Mouse (Mus musculus) kidney, embryonic 15.5 days (tissue): ENCODE data around the gene Gm8020. TPM values are rescaled to one million over a fixed set of nuclear protein-coding genes. Genes with fewer than 3 reads are reported as not detected.
"Not testable (repeated sequence)": the region's sequence is repeated elsewhere in the genome, so short reads cannot be mapped to it uniquely, and the experiment has no call there.

Source experiments
- ATAC-seq: fragments of 200-750 bp; cut with Nextera tagmentation; replicated peaks from 2 replicates; pipeline ENCODE4 v1.8.0; 2017; ENCODE audit warnings: moderate TSS enrichment; ENCODE audit not compliant: low FRiP score
- H3K27ac ChIP-seq: fragments of 300-500 bp; sonication (generic); 2 replicates; pipeline ENCODE4 v1.5.1; 2015; ENCODE audit warnings: mild to moderate bottlenecking, inconsistent platforms
- H3K27me3 ChIP-seq: fragments of 300-500 bp; sonication (generic); 2 replicates; pipeline ENCODE4 v1.6.1; 2015; ENCODE audit warnings: inconsistent platforms
- H3K36me3 ChIP-seq: fragments of 300-500 bp; sonication (generic); 2 replicates; pipeline ENCODE4 v1.6.1; 2015; ENCODE audit warnings: inconsistent platforms
- H3K4me1 ChIP-seq: fragments of 300-500 bp; sonication (generic); 2 replicates; pipeline ENCODE4 v1.6.1; 2015; ENCODE audit warnings: inconsistent platforms
- H3K4me2 ChIP-seq: fragments of 300-500 bp; sonication (generic); 2 replicates; pipeline ENCODE4 v1.6.1; 2015; ENCODE audit warnings: moderate library complexity, mild to moderate bottlenecking, inconsistent platforms
- H3K4me3 ChIP-seq: fragments of 300-500 bp; sonication (generic); replicated peaks from 2 replicates; pipeline ENCODE4 v1.5.1; 2015; ENCODE audit warnings: mild to moderate bottlenecking, inconsistent platforms
- H3K9ac ChIP-seq: fragments of 300-500 bp; sonication (generic); 2 replicates; pipeline ENCODE4 v1.6.1; 2015; ENCODE audit warnings: mild to moderate bottlenecking, inconsistent platforms
- H3K9me3 ChIP-seq: fragments of 300-500 bp; sonication (generic); replicated peaks from 2 replicates; pipeline ENCODE4 v1.6.1; 2016; ENCODE audit warnings: inconsistent platforms
- WGBS: fragments of 180-500 bp; shearing (Covaris S2); methylation state at CpG from one replicate; pipeline ENCODE4 v1.1.7; 2015; ENCODE audit warnings: mixed read lengths; 5-methylcytosine and 5-hydroxymethylcytosine counted together
- polyA plus RNA-seq: library from polyadenylated mRNA; unstranded; fragments of >200 nt; fragmentation: Nextera tagmentation; extraction: Ambion mirVana; gene quantifications from 2 replicates; pipeline ENCODE4 v1.2.1, GENCODE M21; 2015

The Gm8020 gene
- not detected in 2 replicates for polyA plus RNA-seq

GRCm38 (mm10) chr14:42502249-42502648, at the start of gene Gm8020:
Gm8020 (minus strand) TSS chr14:42502349.
- H3K4me2 ChIP-seq, H3K4me1 ChIP-seq, H3K27ac ChIP-seq, H3K36me3 ChIP-seq, H3K4me3 ChIP-seq, ATAC-seq, H3K27me3 ChIP-seq, H3K9me3 ChIP-seq, H3K9ac ChIP-seq: not testable (repeated sequence)
- WGBS, result 75% methylated on average over 2 of the region's 3 CpGs

- H3K9me3 ChIP-seq, H3K36me3 ChIP-seq, H3K27me3 ChIP-seq, H3K4me2 ChIP-seq, H3K9ac ChIP-seq, H3K4me1 ChIP-seq, H3K4me3 ChIP-seq, H3K27ac ChIP-seq: not testable (repeated sequence)
- ATAC-seq, result peak; percentile 58; the same call in 1 of the 2 replicates
- WGBS, result 10% methylated on average over 26 of the region's 31 CpGs
Measured at GRCm38 (mm10) chr14:42543170-42543701, 41.1 kb upstream of the Gm8020 start.

- H3K27ac ChIP-seq, H3K4me3 ChIP-seq, H3K4me2 ChIP-seq, H3K9ac ChIP-seq, H3K9me3 ChIP-seq, H3K27me3 ChIP-seq, H3K4me1 ChIP-seq, H3K36me3 ChIP-seq: not testable (repeated sequence)
- peak; percentile 33; the same call in 1 of the 2 replicates for ATAC-seq
- 20% methylated on average over 23 of the region's 29 CpGs for WGBS
Measured at GRCm38 (mm10) chr14:42542316-42543169, 40.4 kb upstream of the Gm8020 start.

- H3K4me2 ChIP-seq, H3K9ac ChIP-seq, H3K9me3 ChIP-seq, H3K27me3 ChIP-seq, H3K4me1 ChIP-seq, H3K4me3 ChIP-seq, H3K36me3 ChIP-seq, H3K27ac ChIP-seq, ATAC-seq: not testable (repeated sequence)
- 91% methylated on average over 1 of the region's 3 CpGs for WGBS
Measured at GRCm38 (mm10) chr14:42524182-42524581, 22.0 kb upstream of the Gm8020 start, which contains the start of gene Gm8024. Gm8024 (minus strand) TSS chr14:42524282.

GRCm38 (mm10) chr14:42463581-42463980, 38.6 kb downstream of the Gm8020 start, which contains the start of gene Gm8011:
Gm8011 (plus strand) TSS chr14:42463881.
- H3K9me3 ChIP-seq, H3K9ac ChIP-seq, H3K4me2 ChIP-seq, H3K4me3 ChIP-seq, H3K27ac ChIP-seq, H3K4me1 ChIP-seq, H3K27me3 ChIP-seq, H3K36me3 ChIP-seq, ATAC-seq: not testable (repeated sequence)
- WGBS, result 60% methylated on average over 2 of the region's 2 CpGs

Other genes with a start within 250 kb of the Gm8020 start
- gene Gm17026, start 242.3 kb downstream of the Gm8020 start, polyA plus RNA-seq, result not detected in 2 replicates
- not detected in 2 replicates for gene Gm9611, start 205.0 kb downstream of the Gm8020 start, polyA plus RNA-seq
- not detected in 2 replicates for gene Gm7995, start 192.1 kb downstream of the Gm8020 start, polyA plus RNA-seq
- gene Gm8005, start 62.7 kb downstream of the Gm8020 start, polyA plus RNA-seq, result not detected in 2 replicates
- not detected in 2 replicates for gene Gm8011, start 38.5 kb downstream of the Gm8020 start, polyA plus RNA-seq
- gene Gm8024, start 21.9 kb upstream of the Gm8020 start, polyA plus RNA-seq, result not detected in 2 replicates
- not detected in 2 replicates for gene Gm17124, start 97.5 kb upstream of the Gm8020 start, polyA plus RNA-seq
- gene Gm3633, start 139.6 kb upstream of the Gm8020 start, polyA plus RNA-seq, result not detected in 2 replicates
- not detected in 2 replicates for gene Gm10378, start 153.6 kb upstream of the Gm8020 start, polyA plus RNA-seq